Mouse (Mus musculus) lung, adult 2 months (tissue): ENCODE results near the gene Defa22. TPM values are rescaled to one million over a fixed set of nuclear protein-coding genes. Genes with fewer than 3 reads are reported as not detected.
"Not testable (repeated sequence)": the region's sequence is repeated elsewhere in the genome, so short reads cannot be mapped to it uniquely, and the experiment has no call there.

Source experiments
- DNase-seq: peaks from one replicate; pipeline ENCODE4 v3.0.0; 2022
- H3K4me1 ChIP-seq: fragments of 200-500 bp; 2 replicates; pipeline ENCODE4 v1.6.1; 2011; ENCODE audit warnings: low read length; ENCODE audit not compliant: control insufficient read depth, insufficient read depth
- H3K4me3 ChIP-seq: fragments of 200-500 bp; replicated peaks from 2 replicates; pipeline ENCODE3; 2011; ENCODE audit warnings: low read depth, mild to moderate bottlenecking, control low read depth, low read length; ENCODE audit errors: extremely low read depth
- WGBS: fragments of 180-500 bp; shearing (Covaris S2); methylation state at CpG from one replicate; pipeline ENCODE4 v1.1.7; 2018; 5-methylcytosine and 5-hydroxymethylcytosine counted together
- polyA plus RNA-seq: library from polyadenylated mRNA; depleted of rRNA; stranded (reverse); fragments of >200 nt; gene quantifications from 2 replicates; pipeline ENCODE4 v1.2.3, GENCODE M21; 2012; rRNA removed

Defa22 gene
- not detected in 2 replicates for polyA plus RNA-seq

- WGBS, result no CpG with 5 or more reads among the region's 1 CpGs
- H3K4me1 ChIP-seq, H3K4me3 ChIP-seq, DNase-seq: not testable (repeated sequence)
Measured at GRCm38 (mm10) chr8:21161977-21162376, at the start of gene Defa22. Gene Defa22, plus strand, starts transcription at chr8:21162277.

GRCm38 (mm10) chr8:21134342-21134741 lies 27.7 kb upstream of the Defa22 start, which contains the start of gene Defa30:
Gene Defa30, plus strand, starts transcription at chr8:21134642.
- not testable (repeated sequence) for H3K4me3 ChIP-seq, H3K4me1 ChIP-seq
- WGBS, result 46% methylated on average over 3 of the region's 3 CpGs

GRCm38 (mm10) chr8:21191314-21191713 lies 29.2 kb downstream of the Defa22 start, which contains the start of gene Defa31:
Gene Defa31, plus strand, starts transcription at chr8:21191614.
- not testable (repeated sequence) for DNase-seq, H3K4me3 ChIP-seq, H3K4me1 ChIP-seq
- no CpG with 5 or more reads among the region's 1 CpGs for WGBS

More at GRCm38 (mm10) chr8:21134342-21134741, 27.7 kb upstream of the Defa22 start, which contains the start of gene Defa30:
- not testable (repeated sequence) for DNase-seq

DNA sequence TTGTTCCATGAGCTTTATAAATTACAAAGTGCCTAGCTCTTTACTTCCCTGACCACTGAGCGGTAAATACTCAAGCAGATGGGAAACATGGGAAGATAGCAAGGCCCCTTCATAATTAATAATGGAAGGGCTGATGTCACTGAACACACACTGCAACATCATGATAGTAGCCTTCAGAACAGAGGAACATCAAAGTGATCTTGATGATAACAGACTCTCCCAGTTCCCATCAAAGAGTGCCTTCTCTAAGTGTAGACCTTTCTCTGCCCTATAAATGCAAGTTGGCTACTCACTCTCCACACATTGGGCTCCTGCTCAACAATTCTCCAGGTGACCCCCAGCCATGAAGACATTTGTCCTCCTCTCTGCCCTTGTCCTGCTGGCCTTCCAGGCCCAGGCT lies 39.2 kb downstream of the Defa22 start, which contains the start of gene Gm15293:
Gm15293 (plus strand) TSS at position 301 of the 400 bp plus-strand sequence.
- not testable (repeated sequence) for H3K4me3 ChIP-seq, H3K4me1 ChIP-seq, DNase-seq
- WGBS, result no CpG with 5 or more reads among the region's 1 CpGs

Other genes starting within 250 kb of the Defa22 start
- gene Gm6040, start 240.2 kb upstream of the Defa22 start, polyA plus RNA-seq, result not detected in 2 replicates
- not detected in 2 replicates for gene AY761185, start 217.6 kb upstream of the Defa22 start, polyA plus RNA-seq
- not detected in 2 replicates for gene Defa21, start 136.7 kb upstream of the Defa22 start, polyA plus RNA-seq
- not detected in 2 replicates for gene Defa23, start 107.2 kb upstream of the Defa22 start, polyA plus RNA-seq
- gene Defa35, start 97.2 kb upstream of the Defa22 start, polyA plus RNA-seq, result not detected in 2 replicates
- gene Defa25, start 77.8 kb upstream of the Defa22 start, polyA plus RNA-seq, result not detected in 2 replicates
- gene Gm14851, start 66.2 kb upstream of the Defa22 start, polyA plus RNA-seq, result not detected in 2 replicates
- gene Defa30, start 27.6 kb upstream of the Defa22 start, polyA plus RNA-seq, result not detected in 2 replicates
- gene Defa31, start 29.3 kb downstream of the Defa22 start, polyA plus RNA-seq, result not detected in 2 replicates
- not detected in 2 replicates for gene Gm15293, start 39.3 kb downstream of the Defa22 start, polyA plus RNA-seq
- not detected in 2 replicates for gene Gm15292, start 87.5 kb downstream of the Defa22 start, polyA plus RNA-seq
- not detected in 2 replicates for gene Defa27, start 153.3 kb downstream of the Defa22 start, polyA plus RNA-seq
- not detected in 2 replicates for gene Defa29, start 164.7 kb downstream of the Defa22 start, polyA plus RNA-seq
- 0.58 TPM in 1 of 2 replicates, not detected in the other for gene Defa2, start 216.2 kb downstream of the Defa22 start, polyA plus RNA-seq
- gene Defa33, start 229.5 kb downstream of the Defa22 start, polyA plus RNA-seq, result not detected in 2 replicates